Mouse (Mus musculus) liver, embryonic 14.5 days (tissue): ENCODE data around the gene Cyp2d34. TPM values are rescaled to one million over a fixed set of nuclear protein-coding genes. Genes with fewer than 3 reads are reported as not detected.

Experiments
- ATAC-seq: fragments of 200-750 bp; cut with Nextera tagmentation; 2 replicates; pipeline ENCODE4 v1.8.0; 2017; ENCODE audit warnings: moderate number of reproducible peaks, mild to moderate bottlenecking, moderate library complexity; ENCODE audit not compliant: insufficient read depth
- DNase-seq, 3 experiments: peaks; one replicate each; pipeline ENCODE4 v3.0.0-alpha.2; 2012 to 2013; ENCODE audit warnings: low read depth in 3 of 3, low spot score in 3 of 3
- H3K27ac ChIP-seq: fragments of 300-500 bp; sonication (generic); 2 replicates; pipeline ENCODE4 v1.5.1; 2014; ENCODE audit warnings: moderate library complexity, mild to moderate bottlenecking, control low read depth, inconsistent platforms
- H3K27me3 ChIP-seq: fragments of 300-500 bp; sonication (generic); 2 replicates; pipeline ENCODE4 v1.6.1; 2014; ENCODE audit warnings: mild to moderate bottlenecking, low read length, moderate library complexity; ENCODE audit not compliant: control insufficient read depth, insufficient read depth
- H3K36me3 ChIP-seq: fragments of 300-500 bp; sonication (generic); replicated peaks from 2 replicates; pipeline ENCODE4 v1.6.1; 2014; ENCODE audit warnings: low read depth; ENCODE audit not compliant: control insufficient read depth, insufficient read depth
- H3K4me1 ChIP-seq, 2 experiments: fragments of 200-500 bp in 1 of 2; fragments of 300-500 bp in 1 of 2; sonication (generic) in 1 of 2; replicated peaks; 2 replicates each; pipeline ENCODE4 v1.6.1; 2012 to 2014; ENCODE audit warnings: antibody characterized with exemption in 1 of 2, inconsistent platforms in 1 of 2, low read length in 1 of 2; ENCODE audit not compliant: control insufficient read depth in 2 of 2, insufficient read depth in 2 of 2
- H3K4me2 ChIP-seq: fragments of 300-500 bp; sonication (generic); 2 replicates; pipeline ENCODE4 v1.6.1; 2014; ENCODE audit warnings: low read depth, mild to moderate bottlenecking, control low read depth, moderate library complexity
- H3K4me3 ChIP-seq, 2 experiments: fragments of 200-500 bp in 1 of 2; fragments of 300-500 bp in 1 of 2; sonication (generic) in 1 of 2; 2 replicates each; pipeline ENCODE4 v1.5.1; 2012 to 2014; ENCODE audit warnings: low read depth in 2 of 2, low read length in 2 of 2, mild to moderate bottlenecking in 2 of 2, control low read depth in 1 of 2, inconsistent platforms in 1 of 2, moderate library complexity in 1 of 2; ENCODE audit not compliant: insufficient read depth in 1 of 2
- H3K9ac ChIP-seq: fragments of 300-500 bp; sonication (generic); replicated peaks from 2 replicates; pipeline ENCODE4 v1.6.1; 2014; ENCODE audit warnings: mild to moderate bottlenecking, control low read depth, moderate library complexity
- H3K9me3 ChIP-seq: fragments of 300-500 bp; sonication (generic); 2 replicates; pipeline ENCODE4 v1.6.1; 2016; ENCODE audit warnings: low read length, mixed read lengths; ENCODE audit not compliant: control insufficient read depth
- CTCF ChIP-seq: IDR thresholded peaks from 2 replicates; pipeline ENCODE4 v1.5.1; 2016; ENCODE audit warnings: antibody characterized with exemption, low read depth, control low read depth
- EP300 ChIP-seq: IDR thresholded peaks from 2 replicates; pipeline ENCODE4 v1.6.1; 2016; ENCODE audit warnings: antibody characterized with exemption, low read depth
- WGBS: fragments of 180-500 bp; shearing (Covaris S2); extraction: QIAGEN DNeasy Blood & Tissue Kit; methylation state at CpG from one replicate; pipeline ENCODE4 v1.1.7; 2014; ENCODE audit not compliant: insufficient replicate concordance; 5-methylcytosine and 5-hydroxymethylcytosine counted together
- microRNA-seq: library from miRNA; unstranded; fragments of <30 nt; microRNA quantifications from one replicate; pipeline ENCODE4, GENCODE M21; 2016
- polyA plus RNA-seq, 2 experiments: library from polyadenylated mRNA; depleted of rRNA in 1 of 2; stranded (reverse) in 1 of 2; unstranded in 1 of 2; fragments of >200 nt; fragmentation: Nextera tagmentation in 1 of 2; extraction: Ambion mirVana in 1 of 2; gene quantifications; 2 replicates each; pipeline versions ENCODE4 v1.2.1 to v1.2.3; 2012 to 2014

Cyp2d34 gene
- polyA plus RNA-seq, 2 experiments = not detected

DNA sequence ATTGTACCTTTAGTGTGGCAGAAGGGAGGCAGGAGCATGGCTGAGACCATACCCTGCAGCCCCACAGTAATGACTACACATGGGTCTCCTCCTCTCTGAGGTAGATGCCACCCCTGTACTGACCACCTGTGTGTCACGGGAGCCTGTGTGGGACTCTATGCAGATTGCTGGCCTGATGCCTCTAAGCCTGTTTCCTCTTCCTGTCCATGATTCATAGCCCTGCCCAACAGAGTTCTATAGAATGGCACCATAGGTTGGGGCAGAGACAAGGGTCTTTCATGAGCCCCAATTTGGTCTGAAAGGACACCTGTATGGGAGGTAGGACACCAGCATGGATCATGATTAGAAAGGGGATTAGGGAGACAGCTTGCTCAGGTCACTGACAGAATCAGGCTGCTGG, 1.2 kb upstream of the Cyp2d34 start:
- Histone ChIP-seq H3K4me2 (no peak overlapping the region), H3K9me3 (no peaks in the 10 kb centered on the region), H3K27ac (no peak overlapping the region), H3K27me3 (no peaks in the 10 kb centered on the region), H3K4me1 (no peaks in the 10 kb centered on the region), H3K4me3 (no peak overlapping the region), H3K36me3 (no peaks in the 10 kb centered on the region), H3K9ac (no peak overlapping the region)
- 18% methylated on average over 1 of the region's 1 CpGs for WGBS
- ATAC-seq = no peak
- no peak for DNase-seq
- TF ChIP-seq EP300 = no peak
- TF ChIP-seq CTCF = no peak

DNA sequence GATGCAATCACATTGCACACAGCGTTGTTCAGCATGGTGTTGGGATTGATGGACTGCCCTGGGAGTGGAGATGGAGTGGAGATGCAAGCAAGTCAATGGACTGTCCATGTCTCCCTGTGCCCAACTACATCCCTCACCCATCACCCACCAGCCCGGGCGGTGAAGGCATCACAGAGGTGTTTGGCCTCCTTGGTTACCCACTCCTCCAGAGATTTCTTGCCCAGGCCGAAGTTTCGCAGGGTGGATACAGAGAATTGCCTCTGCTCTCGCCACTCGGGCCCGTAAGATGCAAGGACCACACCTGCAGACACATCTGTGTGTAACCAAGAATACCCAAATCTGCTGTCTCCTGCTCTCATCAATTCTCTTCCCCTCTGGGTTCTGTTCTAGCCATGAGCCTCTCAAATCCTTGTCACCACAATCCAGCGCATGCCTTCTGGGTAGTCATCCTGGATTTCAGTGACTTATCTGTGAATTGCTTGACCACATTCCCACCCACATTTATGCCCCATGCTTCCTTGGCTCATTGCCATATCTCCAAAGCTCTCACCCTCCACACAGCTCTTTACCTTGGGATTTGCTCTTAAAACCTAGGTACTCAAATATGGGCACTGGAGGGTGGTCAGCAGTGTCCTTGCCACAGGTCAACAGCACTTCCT, 2.3 kb downstream of the Cyp2d34 start:
- TF ChIP-seq CTCF (no peak), EP300 (no peak)
- WGBS = 73% methylated on average over 9 of the region's 9 CpGs
- ATAC-seq (no peak), DNase-seq (no peak)
- Histone ChIP-seq H3K36me3 (no peaks in the 10 kb centered on the region), H3K27ac (no peak overlapping the region), H3K27me3 (no peaks in the 10 kb centered on the region), H3K4me2 (no peak overlapping the region), H3K9me3 (no peaks in the 10 kb centered on the region), H3K4me3 (no peak overlapping the region), H3K4me1 (no peaks in the 10 kb centered on the region), H3K9ac (no peak overlapping the region)

GRCm38 (mm10) chr15:82582621-82583020, 38.1 kb downstream of the Cyp2d34 start:
- WGBS = 68% methylated on average over 9 of the region's 9 CpGs
- DNase-seq = no peak
- no peaks in the 10 kb centered on the region for H3K36me3 ChIP-seq

DNA sequence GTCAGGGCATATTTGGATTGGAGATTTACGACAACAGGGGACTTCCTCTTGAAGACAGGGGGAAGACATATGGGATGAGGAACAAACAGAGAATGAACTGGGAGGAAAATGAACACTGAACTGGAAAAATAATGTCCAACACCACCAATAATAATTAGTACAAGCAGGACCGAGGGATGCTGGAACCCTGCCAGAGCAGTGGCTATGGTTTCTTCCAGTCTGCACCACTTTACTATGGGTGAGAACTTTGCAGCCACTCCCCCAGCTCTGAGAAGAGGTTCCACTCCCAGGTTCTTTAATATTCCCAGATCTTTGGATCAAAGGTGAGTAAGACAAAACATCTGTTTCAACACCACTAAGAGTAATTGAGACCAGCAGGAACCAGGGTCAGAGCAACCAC, 41.7 kb downstream of the Cyp2d34 start:
- no peak overlapping the region for H3K9ac ChIP-seq
- no peaks in the 10 kb centered on the region for H3K9me3 ChIP-seq
- H3K4me1 ChIP-seq = no peaks in the 10 kb centered on the region
- no peak overlapping the region for H3K4me3 ChIP-seq
- H3K27ac ChIP-seq = no peak overlapping the region
- no peaks in the 10 kb centered on the region for H3K27me3 ChIP-seq
- no peaks in the 10 kb centered on the region for H3K36me3 ChIP-seq
- TF ChIP-seq EP300 (no peak), CTCF (no peak)
- DNase-seq = no peak
- WGBS = 52% methylated on average over 2 of the region's 2 CpGs
- no peak for ATAC-seq
- H3K4me2 ChIP-seq = no peak overlapping the region

More at GRCm38 (mm10) chr15:82582621-82583020, 38.1 kb downstream of the Cyp2d34 start:
- no peak for ATAC-seq
- Histone ChIP-seq H3K27ac (no peak overlapping the region), H3K27me3 (no peaks in the 10 kb centered on the region), H3K4me1 (no peaks in the 10 kb centered on the region), H3K9me3 (no peaks in the 10 kb centered on the region), H3K4me2 (no peak overlapping the region), H3K4me3 (no peak overlapping the region), H3K9ac (no peak overlapping the region)
- TF ChIP-seq EP300 (no peak), CTCF (no peak)

- DNase-seq (no peak), ATAC-seq (no peak)
- H3K4me2 ChIP-seq = no peak overlapping the region
- 46% methylated on average over 1 of the region's 1 CpGs for WGBS
- H3K27me3 ChIP-seq = no peaks in the 10 kb centered on the region
- H3K4me1 ChIP-seq = no peaks in the 10 kb centered on the region
- H3K36me3 ChIP-seq = no peaks in the 10 kb centered on the region
- H3K9me3 ChIP-seq = no peaks in the 10 kb centered on the region
- H3K4me3 ChIP-seq = no peak overlapping the region
- no peak overlapping the region for H3K27ac ChIP-seq
- no peak for TF ChIP-seq EP300
- TF ChIP-seq CTCF = no peak
- H3K9ac ChIP-seq = no peak overlapping the region
These were observed 47.9 kb downstream of the Cyp2d34 start for GRCm38 (mm10) chr15:82572856-82573255.

Small RNA genes within 50 kb of the gene (microRNA-seq; reads per million reads assigned to microRNA genes)
- not detected for gene Gm27463
- gene Gm27742 = not detected

Other genes starting within 250 kb of the Cyp2d34 start
- 14.9 and 15.5 TPM in 2 replicates for gene Cyp2d22, start 240.7 kb downstream of the Cyp2d34 start, polyA plus RNA-seq (2012; rRNA removed)
- gene Cyp2d22, start 240.7 kb downstream of the Cyp2d34 start, polyA plus RNA-seq (2014; fragmentation: Nextera tagmentation; extraction: Ambion mirVana) = 8.4 and 10.0 TPM in 2 replicates
- gene Cyp2d11, start 226.9 kb downstream of the Cyp2d34 start, polyA plus RNA-seq (2012; rRNA removed) = 0.09 TPM in 2 replicates
- gene Cyp2d11, start 226.9 kb downstream of the Cyp2d34 start, polyA plus RNA-seq (2014; fragmentation: Nextera tagmentation; extraction: Ambion mirVana) = not detected in 2 replicates
- 18.6 and 19.8 TPM in 2 replicates for gene Cyp2d10, start 213.8 kb downstream of the Cyp2d34 start, polyA plus RNA-seq (2012; rRNA removed)
- gene Cyp2d10, start 213.8 kb downstream of the Cyp2d34 start, polyA plus RNA-seq (2014; fragmentation: Nextera tagmentation; extraction: Ambion mirVana) = 43.2 and 48.1 TPM in 2 replicates
- gene Cyp2d9, start 187.5 kb downstream of the Cyp2d34 start, polyA plus RNA-seq (2012; rRNA removed) = 1.7 and 1.8 TPM in 2 replicates
- gene Cyp2d9, start 187.5 kb downstream of the Cyp2d34 start, polyA plus RNA-seq (2014; fragmentation: Nextera tagmentation; extraction: Ambion mirVana) = 1.9 and 2.1 TPM in 2 replicates
- gene Cyp2d12, start 65.9 kb downstream of the Cyp2d34 start, polyA plus RNA-seq (2012; rRNA removed) = not detected in 2 replicates
- gene Cyp2d12, start 65.9 kb downstream of the Cyp2d34 start, polyA plus RNA-seq (2014; fragmentation: Nextera tagmentation; extraction: Ambion mirVana) = not detected in 2 replicates
- 0.06 and 0.16 TPM in 2 replicates for gene Cyp2d40, start 143.2 kb upstream of the Cyp2d34 start, polyA plus RNA-seq (2012; rRNA removed)
- 0.28 TPM in 1 of 2 replicates, not detected in the other for gene Cyp2d40, start 143.2 kb upstream of the Cyp2d34 start, polyA plus RNA-seq (2014; fragmentation: Nextera tagmentation; extraction: Ambion mirVana)
- 27.2 and 28.8 TPM in 2 replicates for gene Cyp2d26, start 173.3 kb upstream of the Cyp2d34 start, polyA plus RNA-seq (2012; rRNA removed)
- 17.2 and 21.3 TPM in 2 replicates for gene Cyp2d26, start 173.3 kb upstream of the Cyp2d34 start, polyA plus RNA-seq (2014; fragmentation: Nextera tagmentation; extraction: Ambion mirVana)